Mouse (Mus musculus): ENCODE results near the gene Pfn5. TPM values are rescaled to one million over a fixed set of nuclear protein-coding genes. Genes with fewer than 3 reads are reported as not detected.

Gene Pfn5
- not detected in 4 replicates for total RNA-seq (2023; ENCODE audit: inconsistent age)

DNA sequence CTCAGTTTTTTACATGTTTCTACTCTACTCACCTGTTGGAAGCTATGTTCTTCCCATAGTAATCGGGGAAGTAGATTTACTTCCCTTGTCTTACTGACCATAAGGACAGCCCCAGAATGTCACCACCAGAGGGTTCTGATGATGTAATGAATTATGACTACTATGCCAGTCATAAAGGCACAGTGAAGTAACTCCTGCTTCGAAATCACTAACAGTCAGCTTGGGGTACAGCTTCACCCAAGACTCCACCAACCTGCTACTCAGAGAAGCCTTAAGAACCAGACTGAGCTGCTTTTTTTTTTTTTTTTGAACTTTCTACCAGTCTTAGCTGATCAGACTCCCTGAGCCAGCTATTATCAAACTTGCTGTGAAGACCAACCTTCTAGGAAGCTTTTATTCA is at the start of gene Pfn5, which contains the start of gene Asb12:
Pfn5 (plus strand) TSS at position 218 of the 400 bp plus-strand sequence.
Asb12 (minus strand) TSS at position 101 of the 400 bp plus-strand sequence.

Other genes starting within 250 kb of the Pfn5 start
- 4.8 to 6.5 TPM (median 5.6 TPM) in 4 replicates for gene Amer1, start 113.2 kb upstream of the Pfn5 start, total RNA-seq (2023; ENCODE audit: inconsistent age)
- not detected in 4 replicates for gene Asb12, start 117 bp upstream of the Pfn5 start, total RNA-seq (2023; ENCODE audit: inconsistent age)
- gene Zc4h2, start 100.4 kb downstream of the Pfn5 start, total RNA-seq (2023; ENCODE audit: inconsistent age): 2.7 to 4.1 TPM (median 3.8 TPM) in 4 replicates
- 0.15 to 0.48 TPM (median 0.26 TPM) in 4 replicates for gene Zc3h12b, start 153.6 kb downstream of the Pfn5 start, total RNA-seq (2023; ENCODE audit: inconsistent age)

Measured in B cell, adult (primary cell).